Mouse (Mus musculus) large intestine, adult 2 months (tissue): ENCODE measurements around the gene Trpv3. TPM values are rescaled to one million over a fixed set of nuclear protein-coding genes. Genes with fewer than 3 reads are reported as not detected.
A peak's percentile ranks its signal among the peaks of the same experiment; 100 is the strongest.
"Not testable (repeated sequence)": the region's sequence is repeated elsewhere in the genome, so short reads cannot be mapped to it uniquely, and the experiment has no call there.

ENCODE experiments used
- DNase-seq: peaks from one replicate; pipeline ENCODE4 v3.0.0-alpha.2; 2012; ENCODE audit warnings: low read depth, low spot score
- WGBS: fragments of 180-500 bp; shearing (Covaris S2); methylation state at CpG from one replicate; pipeline ENCODE4 v1.1.7; 2018; 5-methylcytosine and 5-hydroxymethylcytosine counted together
- polyA plus RNA-seq: library from polyadenylated mRNA; depleted of rRNA; stranded (reverse); fragments of >200 nt; gene quantifications from 2 replicates; pipeline ENCODE4 v1.2.3, GENCODE M21; 2012; rRNA removed

The Trpv3 gene
- polyA plus RNA-seq, 1 experiment = 0.45 TPM

GRCm38 (mm10) chr11:73283369-73283768, 16.2 kb downstream of the Trpv3 start:
- 67% methylated on average over 9 of the region's 9 CpGs for WGBS
- no peak for DNase-seq

- 23% methylated on average over 1 of the region's 1 CpGs for WGBS
These were observed 16.7 kb downstream of the Trpv3 start for GRCm38 (mm10) chr11:73283926-73284325.

GRCm38 (mm10) chr11:73284351-73284750, 17.2 kb downstream of the Trpv3 start:
- DNase-seq = no peak

More at GRCm38 (mm10) chr11:73283926-73284325, 16.7 kb downstream of the Trpv3 start:
- DNase-seq = no peak

DNA sequence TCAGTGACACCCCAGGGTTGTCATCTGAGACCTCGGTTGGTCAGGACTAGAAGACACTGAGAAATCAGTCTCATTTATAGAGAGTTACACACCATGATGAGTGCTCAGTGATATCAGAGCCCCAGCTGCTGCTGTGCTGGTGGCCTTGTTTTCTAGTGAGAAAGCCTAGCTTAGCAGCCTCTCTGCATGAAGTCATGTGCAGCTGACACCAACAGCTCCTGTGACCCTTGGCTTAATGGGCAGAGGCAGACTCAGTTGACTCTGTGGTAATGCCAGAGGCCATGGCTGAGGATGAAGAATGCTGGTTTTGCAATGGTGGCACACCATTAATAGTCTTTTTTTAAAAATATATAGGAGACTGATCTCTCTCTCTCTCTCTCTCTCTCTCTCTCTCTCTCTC, 22.4 kb downstream of the Trpv3 start:
- WGBS = 82% methylated on average over 1 of the region's 1 CpGs
- DNase-seq = no peak

DNA sequence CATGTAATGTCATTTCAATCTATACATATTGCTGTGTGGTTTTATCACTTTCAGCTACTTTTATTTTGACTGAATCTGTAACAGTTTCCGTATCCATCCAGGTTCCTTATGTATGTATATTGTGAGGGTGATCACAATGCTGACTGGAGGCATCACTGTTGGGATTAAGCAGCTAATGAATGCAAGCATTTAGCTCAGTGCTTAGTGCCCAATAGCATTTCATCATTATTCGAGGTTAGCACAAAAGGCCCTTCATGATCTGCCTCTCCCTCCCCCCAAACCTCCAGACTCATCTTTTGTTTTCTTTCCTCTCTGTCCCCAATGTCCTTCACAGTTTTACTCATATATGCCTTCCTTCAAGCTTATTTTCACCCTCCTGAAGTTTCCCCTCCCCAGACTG, 35.9 kb downstream of the Trpv3 start:
- no peak for DNase-seq
- 61% methylated on average over 2 of the region's 2 CpGs for WGBS

- 40% methylated on average over 3 of the region's 3 CpGs for WGBS
- DNase-seq = no peak
These were observed 48.8 kb downstream of the Trpv3 start for GRCm38 (mm10) chr11:73315961-73316360.

- not testable (repeated sequence) for DNase-seq
- 48% methylated on average over 2 of the region's 2 CpGs for whole genome bisulfite sequencing
These were observed 51.4 kb downstream of the Trpv3 start for GRCm38 (mm10) chr11:73318581-73318980.

DNA sequence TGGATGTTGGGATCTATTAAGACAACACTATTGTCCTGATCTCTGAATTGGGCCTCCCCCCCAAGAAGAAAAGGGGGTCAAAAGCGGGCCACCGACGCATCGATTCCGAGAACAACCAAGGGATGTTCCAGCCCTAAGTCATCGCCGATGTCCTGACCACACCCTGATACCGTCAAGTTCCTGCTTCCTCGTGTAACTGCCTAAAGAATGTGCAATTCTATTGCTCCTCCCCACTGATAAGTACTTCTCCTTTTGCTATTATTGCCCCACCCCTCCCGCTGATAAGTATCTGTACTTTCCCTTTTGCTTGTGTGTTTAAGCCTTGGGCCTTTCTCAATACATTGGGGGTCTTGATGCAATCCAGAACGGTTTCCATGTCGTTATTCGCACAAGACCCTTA, 53.9 kb downstream of the Trpv3 start:
- 83% methylated on average over 13 of the region's 13 CpGs for WGBS
- not testable (repeated sequence) for DNase-seq

GRCm38 (mm10) chr11:73323906-73324830, 57.0 kb downstream of the Trpv3 start:
- WGBS = 38% methylated on average over 9 of the region's 9 CpGs

DNA sequence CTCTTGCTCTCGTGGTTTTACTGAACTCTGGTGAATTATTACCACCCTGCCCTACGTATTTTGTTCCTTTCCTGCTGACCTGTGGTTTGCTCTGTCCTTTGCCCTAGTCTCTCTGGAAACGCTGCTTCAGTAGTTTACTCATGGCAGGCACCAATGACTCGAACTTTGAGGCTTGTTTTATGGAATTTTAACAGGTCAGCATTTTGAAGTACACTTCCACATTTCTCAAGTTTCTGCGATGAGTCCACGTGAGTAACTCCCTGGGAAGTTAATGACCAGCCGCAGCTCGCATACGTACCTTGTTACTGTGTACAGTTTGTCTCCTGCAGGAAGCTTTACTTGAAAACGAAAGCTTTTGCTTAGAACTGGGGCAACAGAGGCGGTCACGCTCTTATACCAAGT, 59.3 kb downstream of the Trpv3 start:
- 5% methylated on average over 12 of the region's 12 CpGs for WGBS
- peak; percentile 73 for DNase-seq

More at GRCm38 (mm10) chr11:73323906-73324830, 57.0 kb downstream of the Trpv3 start:
- DNase-seq = peak; percentile 50

- DNase-seq = no peak
- 53% methylated on average over 4 of the region's 4 CpGs for WGBS
These were observed 60.2 kb downstream of the Trpv3 start for GRCm38 (mm10) chr11:73327361-73327760.

GRCm38 (mm10) chr11:73329442-73329841, 62.3 kb downstream of the Trpv3 start, which contains the start of the genes Aspa, Gm49340 and Spata22:
TSS of gene Aspa (minus strand) at chr11:73329596.
TSS of gene Gm49340 (plus strand) at chr11:73329741.
TSS of gene Spata22 (plus strand) at chr11:73329741.
- DNase-seq = no peak

GRCm38 (mm10) chr11:73333357-73333756, 66.2 kb downstream of the Trpv3 start:
- WGBS = 67% methylated on average over 2 of the region's 2 CpGs
- DNase-seq = no peak

More at GRCm38 (mm10) chr11:73329442-73329841, 62.3 kb downstream of the Trpv3 start, which contains the start of the genes Aspa, Gm49340 and Spata22:
- WGBS = 87% methylated on average over 27 of the region's 27 CpGs

DNA sequence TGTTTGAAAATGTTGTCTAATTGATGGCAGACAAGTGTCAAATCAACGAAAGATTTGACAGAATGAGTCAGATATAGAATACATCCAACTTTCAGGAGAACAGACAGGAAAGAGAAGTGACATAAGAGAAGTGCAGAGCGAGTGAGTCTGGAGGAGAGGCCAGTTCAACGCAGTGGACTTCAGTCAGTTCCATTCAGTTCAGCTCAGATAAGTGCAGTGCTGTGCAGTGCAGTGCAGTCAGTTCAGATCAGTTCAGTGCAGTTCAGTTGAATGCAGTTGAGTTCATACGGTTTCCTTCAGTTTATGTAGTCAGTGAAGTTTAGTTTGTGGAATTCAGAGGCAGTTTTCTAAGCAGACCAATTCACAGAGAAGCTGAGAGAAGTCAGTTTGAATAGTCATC, 69.7 kb downstream of the Trpv3 start:
- DNase-seq = no peak
- 66% methylated on average over 4 of the region's 4 CpGs for WGBS

Other genes starting within 250 kb of the Trpv3 start
- gene Camkk1, start 248.4 kb upstream of the Trpv3 start, polyA plus RNA-seq = 3.8 and 4.2 TPM in 2 replicates
- 2.2 and 2.4 TPM in 2 replicates for gene Ncbp3, start 219.6 kb upstream of the Trpv3 start, polyA plus RNA-seq
- 5.4 and 12.1 TPM in 2 replicates for gene Itgae, start 176.8 kb upstream of the Trpv3 start, polyA plus RNA-seq
- 3.1 and 3.6 TPM in 2 replicates for gene Haspin, start 129.1 kb upstream of the Trpv3 start, polyA plus RNA-seq
- gene P2rx5, start 107.0 kb upstream of the Trpv3 start, polyA plus RNA-seq = 0.43 and 0.44 TPM in 2 replicates
- 37.8 and 40.2 TPM in 2 replicates for gene Emc6, start 90.4 kb upstream of the Trpv3 start, polyA plus RNA-seq
- gene Tax1bp3, start 90.3 kb upstream of the Trpv3 start, polyA plus RNA-seq = 221 and 232 TPM in 2 replicates
- 14.2 and 19.4 TPM in 2 replicates for gene Ctns, start 68.3 kb upstream of the Trpv3 start, polyA plus RNA-seq
- 10.4 and 18.9 TPM in 2 replicates for gene Shpk, start 67.9 kb upstream of the Trpv3 start, polyA plus RNA-seq
- 0.18 and 0.21 TPM in 2 replicates for gene Trpv1, start 33.1 kb upstream of the Trpv3 start, polyA plus RNA-seq
- gene Aspa, start 62.2 kb downstream of the Trpv3 start, polyA plus RNA-seq = 25.3 and 42.6 TPM in 2 replicates
- 0.02 TPM in 1 of 2 replicates, not detected in the other for gene Gm49340, start 62.4 kb downstream of the Trpv3 start, polyA plus RNA-seq
- gene Spata22, start 62.4 kb downstream of the Trpv3 start, polyA plus RNA-seq = 0.25 TPM in 1 of 2 replicates, not detected in the other
- 0.07 TPM in 1 of 2 replicates, not detected in the other for gene Olfr20, start 83.4 kb downstream of the Trpv3 start, polyA plus RNA-seq
- gene Olfr376, start 103.9 kb downstream of the Trpv3 start, polyA plus RNA-seq = not detected in 2 replicates
- not detected in 2 replicates for gene Olfr1, start 132.2 kb downstream of the Trpv3 start, polyA plus RNA-seq
- not detected in 2 replicates for gene Olfr378, start 161.1 kb downstream of the Trpv3 start, polyA plus RNA-seq
- gene Olfr380, start 190.1 kb downstream of the Trpv3 start, polyA plus RNA-seq = not detected in 2 replicates
- not detected in 2 replicates for gene Olfr381, start 224.2 kb downstream of the Trpv3 start, polyA plus RNA-seq
- gene Olfr382, start 249.8 kb downstream of the Trpv3 start, polyA plus RNA-seq = not detected in 2 replicates